Mouse (Mus musculus): ENCODE results near the gene Pitpnc1. TPM values are rescaled to one million over a fixed set of nuclear protein-coding genes. Genes with fewer than 3 reads are reported as not detected.
A peak's percentile ranks its signal among the peaks of the same experiment; 100 is the strongest.

The Pitpnc1 gene
- total and polyA plus RNA-seq, 3 experiments: 2.4 to 5.4 (median 3.6) TPM

GRCm38 (mm10) chr11:107190376-107190775 is 280.1 kb downstream of the Pitpnc1 start:
- TF ChIP-seq NRF1 (IDR thresholded peaks at IDR 0.05; ENCODE audit: low read depth, low read length) (no peak), CHD2 (IDR thresholded peaks at IDR 0.05; ENCODE audit: low read length) (no peak), EP300 (IDR thresholded peaks at IDR 0.05; ENCODE audit: low read length) (no peak), CHD1 (IDR thresholded peaks at IDR 0.05; ENCODE audit: low read depth, low read length) (no peak), MXI1 (IDR thresholded peaks at IDR 0.05; ENCODE audit: low read depth, low read length) (no peak), IRF4 (IDR thresholded peaks at IDR 0.05; ENCODE audit: low read depth, low read length) (no peak), PAX5 (IDR thresholded peaks at IDR 0.05; ENCODE audit: low read length) (no peak), MAFK (IDR thresholded peaks at IDR 0.05; ENCODE audit: insufficient replicate concordance, low read length) (no peak), ETS1 (conservative IDR thresholded peaks at IDR 0.05; ENCODE audit: low read depth, low read length) (no peak), UBTF (IDR thresholded peaks at IDR 0.05; ENCODE audit: low read depth, low read length) (no peak), JUN (IDR thresholded peaks at IDR 0.05; ENCODE audit: insufficient read depth, low read depth, low read length) (no peak), ELF1 (IDR thresholded peaks at IDR 0.05; ENCODE audit: low read depth, low read length) (no peak), CTCF (conservative IDR thresholded peaks at IDR 0.05 in 1 of 2, IDR thresholded peaks at IDR 0.05 in 1 of 2; ENCODE audit: low read depth in 2 of 2, low read length in 2 of 2) (no peak), RAD21 (IDR thresholded peaks at IDR 0.05; ENCODE audit: low read depth, low read length) (no peak)
- Histone ChIP-seq H3K4me1 (ENCODE audit: control insufficient read depth in 1 of 2, insufficient read depth in 2 of 2) (peaks cover 3 to 13% of the 10 kb centered on the region in 2 experiments; a peak in 2 of 4 replicates), H3K9me3 (replicated peaks; ENCODE audit: low read length) (no peaks in the 10 kb centered on the region), H3K36me3 (replicated peaks in 1 of 2; ENCODE audit: control insufficient read depth in 1 of 2, insufficient read depth in 1 of 2, low read length in 1 of 2) (peaks cover 7 to 20% of the 10 kb centered on the region in 2 experiments), H3K27me3 (replicated peaks) (no peaks in the 10 kb centered on the region), H3K4me3 (replicated peaks in 1 of 3; ENCODE audit: low read depth in 2 of 3, low read length in 2 of 3, poor library complexity in 1 of 3) (no peak overlapping the region), H3K27ac (ENCODE audit: insufficient read depth, low read depth) (no peak overlapping the region), H3K79me2 (replicated peaks; ENCODE audit: control insufficient read depth, extremely low read depth, insufficient read depth, poor library complexity, severe bottlenecking) (peaks cover 27% of the 10 kb centered on the region), H3K9ac (ENCODE audit: insufficient read depth, low read depth) (no peak overlapping the region), H3K4me2 (ENCODE audit: insufficient read depth, low read depth, poor library complexity, severe bottlenecking) (no peak overlapping the region)
- no peak for DNase-seq (ENCODE audit: extremely low read depth)
- in situ Hi-C loops (cut with MboI; ENCODE audit: low pct_ligation_motif_present, low pct_unique_long_range_greater_than_20kb, low sequenced_read_pairs) (no loop called here), dilution Hi-C loops (cut with MboI; ENCODE audit: extremely low pct_ligation_motif_present, extremely low pct_unique_long_range_greater_than_20kb, low sequenced_read_pairs) (no loop called here)

GRCm38 (mm10) chr11:107188565-107189552 is 281.6 kb downstream of the Pitpnc1 start, which contains the start of gene Nol11:
Gene Nol11 (minus strand): TSS chr11:107189381.
- H3K4me2 ChIP-seq (ENCODE audit: insufficient read depth, low read depth, poor library complexity, severe bottlenecking): peak within 1 kb of the TSS; percentile 73
- peak within 1 kb of the TSS; percentile 84 for H3K9ac ChIP-seq (ENCODE audit: insufficient read depth, low read depth)
- no peaks in the 10 kb centered on the region for H3K9me3 ChIP-seq (replicated peaks; ENCODE audit: low read length)
- no peaks in the 10 kb centered on the region for H3K27me3 ChIP-seq (replicated peaks)
- H3K79me2 ChIP-seq (replicated peaks; ENCODE audit: control insufficient read depth, extremely low read depth, insufficient read depth, poor library complexity, severe bottlenecking): peaks cover 27% of the 10 kb centered on the region
- in situ Hi-C loops (cut with MboI; ENCODE audit: low pct_ligation_motif_present, low pct_unique_long_range_greater_than_20kb, low sequenced_read_pairs) (no loop called here), dilution Hi-C loops (cut with MboI; ENCODE audit: extremely low pct_ligation_motif_present, extremely low pct_unique_long_range_greater_than_20kb, low sequenced_read_pairs) (no loop called here)
- peak within 1 kb of the TSS; percentile 7; the same call in 1 of the 2 replicates for H3K27ac ChIP-seq (ENCODE audit: insufficient read depth, low read depth)
- DNase-seq (ENCODE audit: extremely low read depth): peak; percentile 100
- H3K36me3 ChIP-seq (replicated peaks in 1 of 2; ENCODE audit: control insufficient read depth in 1 of 2, insufficient read depth in 1 of 2, low read length in 1 of 2): peaks cover 19 to 35% of the 10 kb centered on the region in 2 experiments
- H3K4me1 ChIP-seq (ENCODE audit: control insufficient read depth in 1 of 2, insufficient read depth in 2 of 2): peaks cover 3 to 13% of the 10 kb centered on the region in 2 experiments; a peak in 2 of 4 replicates
- H3K4me3 ChIP-seq (replicated peaks in 1 of 3; ENCODE audit: low read depth in 2 of 3, low read length in 2 of 3, poor library complexity in 1 of 3): peak within 1 kb of the TSS; percentile 61 to 89 (median 81)
- TF ChIP-seq MYC (IDR thresholded peaks at IDR 0.05; ENCODE audit: low read depth, low read length) (peak; percentile 99), SMC3 (IDR thresholded peaks at IDR 0.05; ENCODE audit: low read depth, low read length) (no peak), SIN3A (IDR thresholded peaks at IDR 0.05; ENCODE audit: low read length) (peak; percentile 93), ZNF384 (IDR thresholded peaks at IDR 0.05; ENCODE audit: low read depth, low read length) (no peak), KAT2A (IDR thresholded peaks at IDR 0.05; ENCODE audit: insufficient replicate concordance, low read length) (peak; percentile 92), BHLHE40 (IDR thresholded peaks at IDR 0.05; ENCODE audit: low read depth, low read length) (peak; percentile 84), MXI1 (IDR thresholded peaks at IDR 0.05; ENCODE audit: low read depth, low read length) (peak; percentile 97), MAX (IDR thresholded peaks at IDR 0.05; ENCODE audit: low read length) (peak; percentile 98), NELFE (IDR thresholded peaks at IDR 0.05; ENCODE audit: low read depth, low read length) (peak; percentile 97), MAFK (IDR thresholded peaks at IDR 0.05; ENCODE audit: insufficient replicate concordance, low read length) (peak; percentile 100), ZMIZ1 (IDR thresholded peaks at IDR 0.05; ENCODE audit: low read depth, low read length) (peak; percentile 92), UBTF (IDR thresholded peaks at IDR 0.05; ENCODE audit: low read depth, low read length) (peak; percentile 60; the same call in 1 of the 2 replicates), E2F4 (IDR thresholded peaks at IDR 0.05; ENCODE audit: insufficient replicate concordance, low read depth, low read length) (no peak), ZKSCAN1 (IDR thresholded peaks at IDR 0.05; ENCODE audit: borderline replicate concordance, low read depth, low read length) (no peak), CHD1 (IDR thresholded peaks at IDR 0.05; ENCODE audit: low read depth, low read length) (no peak), ELF1 (IDR thresholded peaks at IDR 0.05; ENCODE audit: low read depth, low read length) (peak; percentile 93), TBP (conservative IDR thresholded peaks at IDR 0.05; ENCODE audit: low read depth, low read length) (peak; percentile 90), ETS1 (conservative IDR thresholded peaks at IDR 0.05; ENCODE audit: low read depth, low read length) (peak; percentile 59), PAX5 (IDR thresholded peaks at IDR 0.05; ENCODE audit: low read length) (no peak), EP300 (IDR thresholded peaks at IDR 0.05; ENCODE audit: low read length) (no peak), MAZ (IDR thresholded peaks at IDR 0.05; ENCODE audit: low read depth, low read length) (no peak), TCF12 (IDR thresholded peaks at IDR 0.05; ENCODE audit: low read depth, low read length) (peak; percentile 92), POLR2A (IDR thresholded peaks at IDR 0.05; ENCODE audit: low read depth, low read length) (peak; percentile 99)
